Mouse (Mus musculus) thymus, adult 2 months (tissue): Measurements from ENCODE around the gene Prim2. TPM values are rescaled to one million over a fixed set of nuclear protein-coding genes. Genes with fewer than 3 reads are reported as not detected.
"Not testable (repeated sequence)": the region's sequence is repeated elsewhere in the genome, so short reads cannot be mapped to it uniquely, and the experiment has no call there.

Experiments used
- DNase-seq: peaks from one replicate; pipeline ENCODE4 v3.0.0; 2021
- H3K27ac ChIP-seq: fragments of 200-500 bp; 2 replicates; pipeline ENCODE4 v1.5.1; 2012; ENCODE audit warnings: low read length, control low read depth; ENCODE audit not compliant: control insufficient read depth, insufficient read depth
- H3K27me3 ChIP-seq: fragments of 200-500 bp; 2 replicates; pipeline ENCODE4 v1.6.1; 2012; ENCODE audit warnings: mild to moderate bottlenecking, low read length, moderate library complexity, mixed read lengths; ENCODE audit not compliant: control insufficient read depth, insufficient read depth
- H3K36me3 ChIP-seq: fragments of 200-500 bp; 2 replicates; pipeline ENCODE4 v1.6.1; 2012; ENCODE audit warnings: mild to moderate bottlenecking, low read length, moderate library complexity; ENCODE audit not compliant: control insufficient read depth, insufficient read depth
- H3K4me1 ChIP-seq: fragments of 200-500 bp; replicated peaks from 2 replicates; pipeline ENCODE4 v1.6.1; 2012; ENCODE audit warnings: low read length; ENCODE audit not compliant: control insufficient read depth, insufficient read depth
- H3K4me3 ChIP-seq: fragments of 200-500 bp; 2 replicates; pipeline ENCODE4 v1.5.1; 2012; ENCODE audit warnings: mild to moderate bottlenecking, low read length, control low read depth, moderate library complexity; ENCODE audit not compliant: control insufficient read depth, insufficient read depth
- CTCF ChIP-seq: fragments of 200-500 bp; IDR thresholded peaks from 2 replicates; pipeline ENCODE4 v1.5.1; 2012; ENCODE audit warnings: mild to moderate bottlenecking, control low read depth, low read length, moderate library complexity, borderline replicate concordance; ENCODE audit not compliant: control insufficient read depth, poor library complexity, insufficient read depth; ENCODE audit errors: extremely low read depth
- POLR2A ChIP-seq: fragments of 200-500 bp; IDR thresholded peaks from 2 replicates; pipeline ENCODE4 v1.6.1; 2012; ENCODE audit warnings: mild to moderate bottlenecking, low read length, control low read depth, moderate library complexity; ENCODE audit not compliant: control insufficient read depth, poor library complexity, insufficient read depth; ENCODE audit errors: extremely low read depth
- WGBS: fragments of 180-500 bp; shearing (Covaris S2); methylation state at CpG from one replicate; pipeline ENCODE4 v1.1.7; 2018; 5-methylcytosine and 5-hydroxymethylcytosine counted together
- polyA plus RNA-seq: library from polyadenylated mRNA; depleted of rRNA; stranded (reverse); fragments of >200 nt; gene quantifications from 2 replicates; pipeline ENCODE4 v1.2.3, GENCODE M21; 2012

The Prim2 gene
- polyA plus RNA-seq, 1 experiment = 16.2 TPM

DNA sequence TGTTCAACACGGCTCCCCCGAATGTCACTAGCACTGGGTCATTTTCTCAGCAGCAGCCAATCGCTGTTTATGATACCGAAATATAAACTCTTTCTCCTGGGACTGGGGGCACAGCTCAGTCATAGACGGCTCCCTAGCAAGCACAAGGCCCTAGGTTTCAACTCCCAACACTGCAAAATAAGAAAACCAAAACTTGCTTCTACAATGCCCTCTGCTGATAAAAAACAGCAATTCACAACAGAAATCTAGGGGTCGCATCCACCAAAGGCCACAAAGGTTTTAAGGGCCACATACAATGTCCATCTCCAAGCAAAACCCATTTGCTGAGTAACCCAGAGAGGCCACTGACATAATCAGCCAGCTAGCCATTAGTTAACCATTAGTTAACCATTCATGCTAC lies 41.8 kb downstream of the Prim2 start:
- no peak for TF ChIP-seq CTCF
- no peak for TF ChIP-seq POLR2A
- H3K36me3 ChIP-seq = peaks cover 16% of the 10 kb centered on the region

GRCm38 (mm10) chr1:33627070-33627469 lies 42.5 kb downstream of the Prim2 start:
- Histone ChIP-seq H3K27ac (no peak overlapping the region), H3K36me3 (peaks cover 16% of the 10 kb centered on the region), H3K27me3 (no peaks in the 10 kb centered on the region), H3K4me1 (no peaks in the 10 kb centered on the region), H3K4me3 (no peak overlapping the region)
- TF ChIP-seq POLR2A (no peak), CTCF (no peak)
- no peak for DNase-seq
- WGBS = 94% methylated on average over 2 of the region's 2 CpGs

More for the DNA sequence above, 41.8 kb downstream of the Prim2 start:
- H3K4me1 ChIP-seq = no peaks in the 10 kb centered on the region
- no peak overlapping the region for H3K27ac ChIP-seq
- no peaks in the 10 kb centered on the region for H3K27me3 ChIP-seq
- 83% methylated on average over 6 of the region's 6 CpGs for WGBS
- DNase-seq = no peak
- no peak overlapping the region for H3K4me3 ChIP-seq

DNA sequence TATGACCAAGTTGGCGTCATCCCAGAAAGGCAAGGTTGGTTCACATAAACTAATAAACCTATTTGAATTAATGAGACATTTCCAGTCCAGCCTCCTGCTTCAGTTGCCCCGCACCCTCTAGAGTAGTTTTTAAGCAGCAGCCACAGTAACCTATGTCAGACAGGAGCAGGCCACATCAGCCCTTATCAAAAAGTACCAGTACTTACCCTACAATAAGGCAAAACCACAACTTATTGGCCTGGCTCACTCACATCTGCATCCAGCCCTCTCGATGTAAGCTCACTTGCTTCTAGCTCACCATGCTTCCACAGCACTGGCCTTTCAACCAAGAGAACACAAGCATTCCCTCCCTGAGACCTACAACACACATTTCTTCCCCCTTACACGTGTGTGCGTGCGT lies 44.7 kb downstream of the Prim2 start:
- Histone ChIP-seq H3K27ac (no peak overlapping the region), H3K4me3 (no peak overlapping the region), H3K4me1 (no peaks in the 10 kb centered on the region), H3K36me3 (peaks cover 13% of the 10 kb centered on the region; the same call in 1 of the 2 replicates), H3K27me3 (no peaks in the 10 kb centered on the region)
- TF ChIP-seq POLR2A = no peak
- no peak for TF ChIP-seq CTCF
- whole genome bisulfite sequencing = 84% methylated on average over 6 of the region's 6 CpGs
- DNase-seq = no peak

GRCm38 (mm10) chr1:33624441-33624840 lies 45.2 kb downstream of the Prim2 start:
- H3K27ac ChIP-seq = no peak overlapping the region
- TF ChIP-seq CTCF (no peak), POLR2A (no peak)
- DNase-seq = no peak
- peaks cover 9% of the 10 kb centered on the region; the same call in 1 of the 2 replicates for H3K36me3 ChIP-seq
- H3K27me3 ChIP-seq = no peaks in the 10 kb centered on the region
- H3K4me1 ChIP-seq = no peaks in the 10 kb centered on the region
- H3K4me3 ChIP-seq = no peak overlapping the region
- WGBS = 91% methylated on average over 4 of the region's 4 CpGs

- no peaks in the 10 kb centered on the region for H3K36me3 ChIP-seq
- no peak overlapping the region for H3K4me3 ChIP-seq
- TF ChIP-seq POLR2A (no peak), CTCF (no peak)
- H3K4me1 ChIP-seq = no peaks in the 10 kb centered on the region
- no peaks in the 10 kb centered on the region for H3K27me3 ChIP-seq
- H3K27ac ChIP-seq = no peak overlapping the region
- no peak for DNase-seq
- 95% methylated on average over 10 of the region's 10 CpGs for WGBS
Measured at GRCm38 (mm10) chr1:33621791-33622190, 47.8 kb downstream of the Prim2 start.

GRCm38 (mm10) chr1:33620091-33620788 lies 49.4 kb downstream of the Prim2 start:
- H3K27me3 ChIP-seq = no peaks in the 10 kb centered on the region
- DNase-seq = no peak
- no peaks in the 10 kb centered on the region for H3K36me3 ChIP-seq
- 0 out of 2 replicates have a peak, but pooled peaks cover 2% of the 10 kb centered on the region for H3K4me1 ChIP-seq
- H3K4me3 ChIP-seq = no peak overlapping the region
- WGBS = 90% methylated on average over 9 of the region's 9 CpGs
- TF ChIP-seq POLR2A (no peak), CTCF (no peak)
- H3K27ac ChIP-seq = no peak overlapping the region

- not testable (repeated sequence) for DNase-seq, H3K4me3 ChIP-seq, H3K36me3 ChIP-seq, H3K27ac ChIP-seq, H3K27me3 ChIP-seq, H3K4me1 ChIP-seq
- 96% methylated on average over 5 of the region's 6 CpGs for WGBS
Measured at GRCm38 (mm10) chr1:33616642-33617041, 53.0 kb downstream of the Prim2 start.
